8 mouse cellular contexts compared by ENCODE assay signal in genomic region chr7:25246079-25246758, GRCm38 (mm10). TPM values are rescaled to one million over a fixed set of nuclear protein-coding genes. Genes with fewer than 3 reads are reported as not detected.
DNase-seq lines count a peak whose midpoint lies in the region; ATAC-seq and TF ChIP-seq lines count a peak whose summit lies in the region.

No protein-coding gene starts in this region.

- H3K4me3 ChIP-seq in ES-E14 (ENCODE audit: insufficient read depth in 1 of 2, low read depth in 1 of 2, low read length in 2 of 2, poor library complexity in 1 of 2, severe bottlenecking in 1 of 2): peak overlapping the region in 1 of 2 experiments; percentile 98; a peak in 1 of 4 replicates
- peak overlapping the region; percentile 73 for H3K4me3 ChIP-seq in forebrain, embryonic 15.5 days
- no peak overlapping the region for H3K4me3 ChIP-seq in intestine, postnatal 0 days (ENCODE audit: low read depth, low read length)
- peak overlapping the region; percentile 97 for H3K4me3 ChIP-seq in limb, embryonic 13.5 days
- peak overlapping the region; percentile 78 for H3K4me3 ChIP-seq in neural tube, embryonic 13.5 days

- no peaks in the 10 kb centered on the region for H3K9me3 ChIP-seq in ES-E14 (ENCODE audit: control insufficient read depth, insufficient read depth, low read depth, low read length)
- H3K9me3 ChIP-seq in forebrain, embryonic 15.5 days: no peaks in the 10 kb centered on the region
- no peaks in the 10 kb centered on the region for H3K9me3 ChIP-seq in intestine, postnatal 0 days (ENCODE audit: control insufficient read depth)
- H3K9me3 ChIP-seq in limb, embryonic 13.5 days: no peaks in the 10 kb centered on the region
- no peaks in the 10 kb centered on the region for H3K9me3 ChIP-seq in neural tube, embryonic 13.5 days

- TF ChIP-seq CTCF in intestine, postnatal 0 days (IDR thresholded peaks at IDR 0.05; ENCODE audit: low read depth): no peak

- no peaks in the 10 kb centered on the region for H3K27me3 ChIP-seq in forebrain, embryonic 15.5 days
- H3K27me3 ChIP-seq in intestine, postnatal 0 days (replicated peaks; ENCODE audit: control insufficient read depth, insufficient read depth, low read length): no peaks in the 10 kb centered on the region
- H3K27me3 ChIP-seq in limb, embryonic 13.5 days: no peaks in the 10 kb centered on the region
- H3K27me3 ChIP-seq in neural tube, embryonic 13.5 days: no peaks in the 10 kb centered on the region

- H3K4me2 ChIP-seq in forebrain, embryonic 15.5 days (replicated peaks): peak overlapping the region; percentile 95
- H3K4me2 ChIP-seq in intestine, postnatal 0 days (replicated peaks; ENCODE audit: low read depth): peak overlapping the region; percentile 73
- H3K4me2 ChIP-seq in limb, embryonic 13.5 days (replicated peaks): peak overlapping the region; percentile 97
- peak overlapping the region; percentile 99 for H3K4me2 ChIP-seq in neural tube, embryonic 13.5 days

- DNase-seq in adrenal gland, adult 2 months: peak; percentile 64
- DNase-seq in adrenal gland, postnatal 4 days (ENCODE audit: low spot score in 2 of 2): no peak
- no peak for DNase-seq in ES-E14 (ENCODE audit: low read depth, low spot score)
- DNase-seq in spleen, postnatal 36 days (ENCODE audit: low spot score in 2 of 2): no peak

- peaks cover 3 to 31% of the 10 kb centered on the region in 2 experiments; a peak in 3 of 4 replicates for H3K4me1 ChIP-seq in ES-E14 (ENCODE audit: control insufficient read depth in 2 of 2, insufficient read depth in 2 of 2, low read length in 2 of 2, poor library complexity in 1 of 2)
- H3K4me1 ChIP-seq in forebrain, embryonic 15.5 days: peaks cover 44% of the 10 kb centered on the region
- peaks cover 5% of the 10 kb centered on the region; the same call in 1 of the 2 replicates for H3K4me1 ChIP-seq in intestine, postnatal 0 days (replicated peaks; ENCODE audit: control insufficient read depth, insufficient read depth, low read length)
- peaks cover 49% of the 10 kb centered on the region for H3K4me1 ChIP-seq in limb, embryonic 13.5 days
- H3K4me1 ChIP-seq in neural tube, embryonic 13.5 days (replicated peaks): peaks cover 54% of the 10 kb centered on the region

- in situ Hi-C loops in ES-E14 (cut with MboI; ENCODE audit: low sequenced_read_pairs in 2 of 2, unreplicated experiment in 2 of 2): no loop called here

- peaks cover 43% of the 10 kb centered on the region for H3K36me3 ChIP-seq in ES-E14 (ENCODE audit: control insufficient read depth, insufficient read depth, low read length, poor library complexity, severe bottlenecking)
- no peaks in the 10 kb centered on the region for H3K36me3 ChIP-seq in forebrain, embryonic 15.5 days
- H3K36me3 ChIP-seq in intestine, postnatal 0 days (ENCODE audit: control insufficient read depth, insufficient read depth): peaks cover 33% of the 10 kb centered on the region
- H3K36me3 ChIP-seq in limb, embryonic 13.5 days: peaks cover 53% of the 10 kb centered on the region
- peaks cover 17% of the 10 kb centered on the region for H3K36me3 ChIP-seq in neural tube, embryonic 13.5 days

- H3K27ac ChIP-seq in ES-E14 (ENCODE audit: insufficient read depth, low read depth, low read length, poor library complexity, severe bottlenecking): no peak overlapping the region
- H3K27ac ChIP-seq in forebrain, embryonic 15.5 days (replicated peaks): peak overlapping the region; percentile 96
- no peak overlapping the region; the same call in 1 of the 2 replicates for H3K27ac ChIP-seq in intestine, postnatal 0 days (ENCODE audit: low read depth, low read length)
- peak overlapping the region; percentile 99 for H3K27ac ChIP-seq in limb, embryonic 13.5 days
- peak overlapping the region; percentile 92 for H3K27ac ChIP-seq in neural tube, embryonic 13.5 days (replicated peaks)

- H3K9ac ChIP-seq in ES-E14 (ENCODE audit: insufficient read depth, low read depth, low read length, poor library complexity, severe bottlenecking): peak overlapping the region; percentile 41; the same call in 1 of the 2 replicates
- H3K9ac ChIP-seq in forebrain, embryonic 15.5 days (replicated peaks): peak overlapping the region; percentile 60
- H3K9ac ChIP-seq in intestine, postnatal 0 days (ENCODE audit: low read depth, low read length): 0 out of 2 replicates have a peak overlapping the region, but pooled peaks have one; percentile 7
- peak overlapping the region; percentile 96 for H3K9ac ChIP-seq in limb, embryonic 13.5 days
- peak overlapping the region; percentile 84 for H3K9ac ChIP-seq in neural tube, embryonic 13.5 days

- WGBS in forebrain, embryonic 15.5 days: 50% methylated on average over 20 of the region's 20 CpGs
- WGBS in intestine, postnatal 0 days: 48% methylated on average over 20 of the region's 20 CpGs
- WGBS in limb, embryonic 13.5 days: 54% methylated on average over 20 of the region's 20 CpGs
- 58% methylated on average over 20 of the region's 20 CpGs for WGBS in neural tube, embryonic 13.5 days

- ATAC-seq in forebrain, embryonic 15.5 days (replicated peaks): no peak
- no peak for ATAC-seq in intestine, postnatal 0 days
- no peak for ATAC-seq in limb, embryonic 13.5 days (ENCODE audit: low FRiP score, low read depth)
- no peak for ATAC-seq in neural tube, embryonic 13.5 days (ENCODE audit: low read depth)

TF ChIP-seq in ES-E14, 5 proteins besides CTCF, POLR2A, EP300 and RAD21:
- no peak for TF ChIP-seq ZC3H11A (IDR thresholded peaks at IDR 0.05; ENCODE audit: borderline replicate concordance, low read depth, low read length)
- TF ChIP-seq HCFC1 (IDR thresholded peaks at IDR 0.05; ENCODE audit: borderline replicate concordance, insufficient read depth, low read length): no peak
- TF ChIP-seq ZNF384 (IDR thresholded peaks at IDR 0.05; ENCODE audit: low read depth, low read length): no peak
- no peak for TF ChIP-seq CHD2 (IDR thresholded peaks at IDR 0.05; ENCODE audit: low read depth, low read length)
- TF ChIP-seq MAFK (IDR thresholded peaks at IDR 0.05; ENCODE audit: insufficient read depth, low read depth, low read length): no peak
TF ChIP-seq in ES-E14: peak in this region for 0.

RNA-seq across cellular contexts. Expression of gene Erf, which starts 4.3 kb away (rescaled TPM):
- 10 to 100 TPM; 16.5 to 26.6 TPM for total RNA-seq in adrenal gland, adult 2 months (2021)
- polyA plus RNA-seq in adrenal gland, adult 2 months (2012; rRNA removed): 50.4 and 52.8 TPM in 2 replicates
- total RNA-seq in adrenal gland, postnatal 4 days (2021): 10 to 100 TPM; 47.5 to 50.4 TPM
- total RNA-seq in ES-E14 (2012; rRNA removed): 82.2 and 87.1 TPM in 2 replicates
- polyA plus RNA-seq in forebrain, embryonic 15.5 days (2015; fragmentation: Nextera tagmentation; extraction: Ambion mirVana): 4.8 and 5.5 TPM in 2 replicates
- 7.8 and 8.4 TPM in 2 replicates for polyA plus RNA-seq in intestine, postnatal 0 days (2015; fragmentation: Nextera tagmentation; extraction: Ambion mirVana)
- polyA plus RNA-seq in limb, embryonic 13.5 days (2015; fragmentation: Nextera tagmentation; extraction: Ambion mirVana): 25.6 and 26.6 TPM in 2 replicates
- polyA plus RNA-seq in neural tube, embryonic 13.5 days (2015; fragmentation: Nextera tagmentation; extraction: Ambion mirVana): 4.9 and 8.0 TPM in 2 replicates

RNA-seq across cellular contexts. Expression of gene Gsk3a, which starts 8.6 kb away (rescaled TPM):
- 100 to 1,000 TPM in 1 of 2 experiments, 10 to 100 TPM in 1; 98.9 to 107 TPM for total RNA-seq in adrenal gland, adult 2 months (2021)
- polyA plus RNA-seq in adrenal gland, adult 2 months (2012; rRNA removed): 121 and 150 TPM in 2 replicates
- 10 to 100 TPM; 84.8 to 89.3 TPM for total RNA-seq in adrenal gland, postnatal 4 days (2021)
- 38.2 and 38.5 TPM in 2 replicates for total RNA-seq in ES-E14 (2012; rRNA removed)
- 16.2 and 17.4 TPM in 2 replicates for polyA plus RNA-seq in forebrain, embryonic 15.5 days (2015; fragmentation: Nextera tagmentation; extraction: Ambion mirVana)
- 8.8 and 9.7 TPM in 2 replicates for polyA plus RNA-seq in intestine, postnatal 0 days (2015; fragmentation: Nextera tagmentation; extraction: Ambion mirVana)
- polyA plus RNA-seq in limb, embryonic 13.5 days (2015; fragmentation: Nextera tagmentation; extraction: Ambion mirVana): 11.9 and 13.0 TPM in 2 replicates
- polyA plus RNA-seq in neural tube, embryonic 13.5 days (2015; fragmentation: Nextera tagmentation; extraction: Ambion mirVana): 16.5 and 16.8 TPM in 2 replicates

RNA-seq across cellular contexts. Expression of gene Cic, which starts 21.3 kb away (rescaled TPM):
- 100 to 1,000 TPM; 102 to 108 TPM for total RNA-seq in adrenal gland, adult 2 months (2021)
- polyA plus RNA-seq in adrenal gland, adult 2 months (2012; rRNA removed): 111 and 123 TPM in 2 replicates
- 100 to 1,000 TPM; 162 to 174 TPM for total RNA-seq in adrenal gland, postnatal 4 days (2021)
- 68.4 and 72.4 TPM in 2 replicates for total RNA-seq in ES-E14 (2012; rRNA removed)
- 53.2 and 54.4 TPM in 2 replicates for polyA plus RNA-seq in forebrain, embryonic 15.5 days (2015; fragmentation: Nextera tagmentation; extraction: Ambion mirVana)
- 17.2 and 21.7 TPM in 2 replicates for polyA plus RNA-seq in intestine, postnatal 0 days (2015; fragmentation: Nextera tagmentation; extraction: Ambion mirVana)
- polyA plus RNA-seq in limb, embryonic 13.5 days (2015; fragmentation: Nextera tagmentation; extraction: Ambion mirVana): 40.9 and 43.6 TPM in 2 replicates
- polyA plus RNA-seq in neural tube, embryonic 13.5 days (2015; fragmentation: Nextera tagmentation; extraction: Ambion mirVana): 40.2 and 43.4 TPM in 2 replicates

RNA-seq across cellular contexts. Expression of gene Zfp526, which starts 25.0 kb away (rescaled TPM):
- 10 to 100 TPM in 1 of 2 experiments, 1 to 10 TPM in 1; 9.9 to 10.4 TPM for total RNA-seq in adrenal gland, adult 2 months (2021)
- 16.3 and 19.9 TPM in 2 replicates for polyA plus RNA-seq in adrenal gland, adult 2 months (2012; rRNA removed)
- 10 to 100 TPM; 15.9 to 16.3 TPM for total RNA-seq in adrenal gland, postnatal 4 days (2021)
- 5.0 and 5.2 TPM in 2 replicates for total RNA-seq in ES-E14 (2012; rRNA removed)
- 1.9 and 2.0 TPM in 2 replicates for polyA plus RNA-seq in forebrain, embryonic 15.5 days (2015; fragmentation: Nextera tagmentation; extraction: Ambion mirVana)
- polyA plus RNA-seq in intestine, postnatal 0 days (2015; fragmentation: Nextera tagmentation; extraction: Ambion mirVana): 1.1 and 1.3 TPM in 2 replicates
- 2.3 and 2.8 TPM in 2 replicates for polyA plus RNA-seq in limb, embryonic 13.5 days (2015; fragmentation: Nextera tagmentation; extraction: Ambion mirVana)
- 2.0 and 2.1 TPM in 2 replicates for polyA plus RNA-seq in neural tube, embryonic 13.5 days (2015; fragmentation: Nextera tagmentation; extraction: Ambion mirVana)

RNA-seq across cellular contexts. Expression of gene Dedd2, which starts 25.8 kb away (rescaled TPM):
- total RNA-seq in adrenal gland, adult 2 months (2021): 10 to 100 TPM; 15.6 to 17.9 TPM
- polyA plus RNA-seq in adrenal gland, adult 2 months (2012; rRNA removed): 36.3 and 39.5 TPM in 2 replicates
- 10 to 100 TPM; 15.6 to 16.4 TPM for total RNA-seq in adrenal gland, postnatal 4 days (2021)
- total RNA-seq in ES-E14 (2012; rRNA removed): 22.8 and 31.3 TPM in 2 replicates
- 17.7 and 18.0 TPM in 2 replicates for polyA plus RNA-seq in forebrain, embryonic 15.5 days (2015; fragmentation: Nextera tagmentation; extraction: Ambion mirVana)
- polyA plus RNA-seq in intestine, postnatal 0 days (2015; fragmentation: Nextera tagmentation; extraction: Ambion mirVana): 14.8 and 15.8 TPM in 2 replicates
- polyA plus RNA-seq in limb, embryonic 13.5 days (2015; fragmentation: Nextera tagmentation; extraction: Ambion mirVana): 10.2 and 10.5 TPM in 2 replicates
- polyA plus RNA-seq in neural tube, embryonic 13.5 days (2015; fragmentation: Nextera tagmentation; extraction: Ambion mirVana): 16.6 and 17.7 TPM in 2 replicates

Comparison
In these comparisons a context has a peak if more than half of its experiments do, and no peak if none do; other contexts are left out.
1. H3K27ac ChIP-seq: peak in forebrain, embryonic 15.5 days (single experiment), limb, embryonic 13.5 days (single experiment) and neural tube, embryonic 13.5 days (single experiment); none in ES-E14 (single experiment) and intestine, postnatal 0 days (single experiment).
2. H3K9ac ChIP-seq: peak in every context shown above with its lines; median percentile 96 in limb, embryonic 13.5 days; 84 in neural tube, embryonic 13.5 days; 60 in forebrain, embryonic 15.5 days; 41 in ES-E14; 7 in intestine, postnatal 0 days.
3. Peak in every context shown above with its lines, with median percentiles within 50 percentile points of each other: H3K4me2 ChIP-seq.